Mouse (Mus musculus) midbrain, embryonic 10.5 days (tissue): ENCODE measurements at regions not wholly inside any gene's neighbourhood (a gene's known extent, or its start where the extent isn't known, plus 50 kb on each side); places are given as distances from the start of the nearest gene placed in this dataset.

Experiments
- DNase-seq: peaks from one replicate; pipeline ENCODE4 v3.0.0-alpha.2; 2017; ENCODE audit warnings: low spot score
- H3K27ac ChIP-seq: fragments of 300-500 bp; sonication (generic); replicated peaks from 2 replicates; pipeline ENCODE4 v1.5.1; 2016; ENCODE audit warnings: mild to moderate bottlenecking
- H3K27me3 ChIP-seq: fragments of 300-500 bp; sonication (generic); 2 replicates; pipeline ENCODE4 v1.6.1; 2016; ENCODE audit warnings: low read depth, mild to moderate bottlenecking; ENCODE audit not compliant: poor library complexity, severe bottlenecking
- H3K36me3 ChIP-seq: fragments of 300-500 bp; sonication (generic); 2 replicates; pipeline ENCODE4 v1.6.1; 2016; ENCODE audit warnings: mild to moderate bottlenecking, moderate library complexity
- H3K4me1 ChIP-seq: fragments of 300-500 bp; sonication (generic); 2 replicates; pipeline ENCODE4 v1.6.1; 2016
- H3K4me3 ChIP-seq: fragments of 300-500 bp; sonication (generic); 2 replicates; pipeline ENCODE4 v1.5.1; 2016; ENCODE audit warnings: mild to moderate bottlenecking, moderate library complexity
- H3K9me3 ChIP-seq: fragments of 300-500 bp; sonication (generic); replicated peaks from 2 replicates; pipeline ENCODE4 v1.6.1; 2016; ENCODE audit warnings: mild to moderate bottlenecking
- WGBS: fragments of 180-500 bp; shearing (Covaris S2); methylation state at CpG from one replicate; pipeline ENCODE4 v1.1.7; 2016; 5-methylcytosine and 5-hydroxymethylcytosine counted together

GRCm38 (mm10) chr19:33078681-33079360 lies 313.3 kb downstream of the Rnls start:
- H3K4me3 ChIP-seq = no peak overlapping the region
- DNase-seq = no peak
- WGBS = 89% methylated on average over 4 of the region's 4 CpGs

DNA sequence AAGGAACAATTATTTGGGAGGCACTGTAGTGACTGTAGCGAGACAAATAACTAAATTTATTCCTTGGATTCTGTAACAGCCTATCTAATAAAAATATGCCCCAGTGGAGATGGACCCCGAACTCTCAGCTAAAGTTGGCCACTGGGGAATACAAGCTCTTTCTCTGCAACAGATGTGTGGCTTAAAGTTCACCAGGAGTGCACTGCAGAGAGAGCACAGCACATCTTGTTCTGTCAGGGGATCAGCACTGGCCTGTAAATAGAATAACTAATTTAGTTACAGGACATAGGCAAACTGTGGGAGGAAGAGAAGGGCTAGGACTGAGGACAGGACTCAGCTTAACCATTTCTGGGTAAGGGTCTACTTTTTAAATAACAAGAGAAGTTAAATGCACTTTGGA lies 312.1 kb downstream of the Rnls start:
- no peaks in the 10 kb centered on the region for H3K4me1 ChIP-seq
- H3K27ac ChIP-seq = no peak overlapping the region
- no peaks in the 10 kb centered on the region for H3K36me3 ChIP-seq
- DNase-seq = no peak
- no peaks in the 10 kb centered on the region for H3K9me3 ChIP-seq
- 88% methylated on average over 2 of the region's 2 CpGs for WGBS
- no peak overlapping the region for H3K4me3 ChIP-seq
- no peaks in the 10 kb centered on the region for H3K27me3 ChIP-seq

More at GRCm38 (mm10) chr19:33078681-33079360, 313.3 kb downstream of the Rnls start:
- Histone ChIP-seq H3K27me3 (no peaks in the 10 kb centered on the region), H3K9me3 (no peaks in the 10 kb centered on the region), H3K27ac (no peak overlapping the region), H3K4me1 (no peaks in the 10 kb centered on the region), H3K36me3 (no peaks in the 10 kb centered on the region)

- H3K27me3 ChIP-seq = no peaks in the 10 kb centered on the region
- no peaks in the 10 kb centered on the region for H3K9me3 ChIP-seq
- H3K27ac ChIP-seq = no peak overlapping the region
- WGBS = 95% methylated on average over 3 of the region's 3 CpGs
- no peaks in the 10 kb centered on the region for H3K4me1 ChIP-seq
- DNase-seq = no peak
- H3K36me3 ChIP-seq = no peaks in the 10 kb centered on the region
- H3K4me3 ChIP-seq = no peak overlapping the region
These were observed 310.6 kb downstream of the Rnls start for GRCm38 (mm10) chr19:33081493-33081892.

- no peaks in the 10 kb centered on the region for H3K9me3 ChIP-seq
- no peak for DNase-seq
- WGBS = 79% methylated on average over 2 of the region's 2 CpGs
- H3K4me3 ChIP-seq = no peak overlapping the region
- 0 out of 2 replicates have a peak, but pooled peaks cover 3% of the 10 kb centered on the region for H3K4me1 ChIP-seq
- no peaks in the 10 kb centered on the region for H3K36me3 ChIP-seq
- no peak overlapping the region for H3K27ac ChIP-seq
- H3K27me3 ChIP-seq = no peaks in the 10 kb centered on the region
These were observed 308.7 kb downstream of the Rnls start for GRCm38 (mm10) chr19:33083371-33083770.

DNA sequence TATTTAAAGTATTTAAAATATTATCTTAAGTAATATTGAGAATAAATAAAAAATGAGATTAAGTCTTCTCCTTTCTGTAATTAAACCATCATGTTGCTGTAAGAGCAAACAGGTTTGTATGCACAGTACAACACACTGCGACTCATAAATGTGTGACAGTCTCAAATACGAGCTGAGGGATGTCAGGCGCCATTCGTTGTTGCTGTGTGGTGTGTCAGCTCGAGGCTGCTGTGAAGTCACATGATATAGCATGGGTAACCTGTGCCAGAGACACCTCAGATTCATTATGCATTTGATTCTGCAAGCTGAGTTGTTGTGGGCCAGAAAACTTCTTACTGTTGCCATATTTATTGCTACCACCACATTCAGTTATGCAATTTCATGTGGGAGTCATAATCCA lies 307.4 kb downstream of the Rnls start:
- no peak overlapping the region for H3K4me3 ChIP-seq
- H3K27ac ChIP-seq = no peak overlapping the region
- no peaks in the 10 kb centered on the region for H3K9me3 ChIP-seq
- WGBS = 93% methylated on average over 5 of the region's 5 CpGs
- no peaks in the 10 kb centered on the region for H3K27me3 ChIP-seq
- 0 out of 2 replicates have a peak, but pooled peaks cover 3% of the 10 kb centered on the region for H3K4me1 ChIP-seq
- H3K36me3 ChIP-seq = no peaks in the 10 kb centered on the region
- DNase-seq = no peak
